Mouse (Mus musculus) heart, postnatal 0 days (tissue): ENCODE measurements at regions not wholly inside any gene's neighbourhood (a gene's known extent, or its start where the extent isn't known, plus 50 kb on each side); places are given as distances from the start of the nearest gene placed in this dataset.

Source experiments
- ATAC-seq: fragments of 200-750 bp; cut with Nextera tagmentation; 2 replicates; pipeline ENCODE4 v1.8.0; 2017; ENCODE audit warnings: low read depth, moderate number of reproducible peaks, moderate library complexity; ENCODE audit not compliant: insufficient read depth
- DNase-seq: peaks from one replicate; pipeline ENCODE4 v3.0.0-alpha.2; 2016; ENCODE audit warnings: low spot score
- H3K27ac ChIP-seq: fragments of 300-500 bp; sonication (generic); 2 replicates; pipeline ENCODE4 v1.5.1; 2014; ENCODE audit warnings: low read depth, mild to moderate bottlenecking
- H3K27me3 ChIP-seq: fragments of 300-500 bp; sonication (generic); 2 replicates; pipeline ENCODE4 v1.6.1; 2014; ENCODE audit warnings: low read length, mixed read lengths; ENCODE audit not compliant: control insufficient read depth, insufficient read depth
- H3K36me3 ChIP-seq: fragments of 300-500 bp; sonication (generic); replicated peaks from 2 replicates; pipeline ENCODE4 v1.6.1; 2014; ENCODE audit warnings: low read length, mixed read lengths; ENCODE audit not compliant: control insufficient read depth, insufficient read depth
- H3K4me1 ChIP-seq: fragments of 300-500 bp; sonication (generic); 2 replicates; pipeline ENCODE4 v1.6.1; 2014; ENCODE audit warnings: antibody characterized with exemption; ENCODE audit not compliant: control insufficient read depth, insufficient read depth
- H3K4me2 ChIP-seq: fragments of 300-500 bp; sonication (generic); 2 replicates; pipeline ENCODE4 v1.6.1; 2014; ENCODE audit warnings: low read depth, mild to moderate bottlenecking, low read length, moderate library complexity
- H3K4me3 ChIP-seq: fragments of 300-500 bp; sonication (generic); 2 replicates; pipeline ENCODE4 v1.5.1; 2014; ENCODE audit warnings: low read depth, low read length
- H3K9ac ChIP-seq: fragments of 300-500 bp; sonication (generic); replicated peaks from 2 replicates; pipeline ENCODE4 v1.6.1; 2014; ENCODE audit warnings: low read depth, low read length, mixed read lengths
- H3K9me3 ChIP-seq: fragments of 300-500 bp; sonication (generic); replicated peaks from 2 replicates; pipeline ENCODE4 v1.6.1; 2016; ENCODE audit warnings: low read length; ENCODE audit not compliant: control insufficient read depth
- CTCF ChIP-seq: IDR thresholded peaks from 2 replicates; pipeline ENCODE4 v1.5.1; 2016; ENCODE audit warnings: antibody characterized with exemption, control low read depth, low read depth
- EP300 ChIP-seq: IDR thresholded peaks from 2 replicates; pipeline ENCODE4 v1.6.1; 2016; ENCODE audit warnings: antibody characterized with exemption, low read depth
- WGBS: fragments of 180-500 bp; shearing (Covaris S2); extraction: QIAGEN DNeasy Blood & Tissue Kit; methylation state at CpG from one replicate; pipeline ENCODE4 v1.1.7; 2014; 5-methylcytosine and 5-hydroxymethylcytosine counted together

- TF ChIP-seq CTCF (no peak), EP300 (no peak)
- Histone ChIP-seq H3K27me3 (no peaks in the 10 kb centered on the region), H3K4me2 (no peak overlapping the region), H3K9ac (no peak overlapping the region), H3K36me3 (no peaks in the 10 kb centered on the region), H3K4me3 (no peak overlapping the region), H3K4me1 (no peaks in the 10 kb centered on the region), H3K9me3 (no peaks in the 10 kb centered on the region), H3K27ac (no peak overlapping the region)
- ATAC-seq (no peak), DNase-seq (no peak)
- 85% methylated on average over 22 of the region's 22 CpGs for WGBS
These were observed 373.2 kb upstream of the Cntn5 start for GRCm38 (mm10) chr9:11277810-11278209.

- ATAC-seq, result no peak
- no peak for DNase-seq
- Histone ChIP-seq H3K4me1 (no peaks in the 10 kb centered on the region), H3K27me3 (no peaks in the 10 kb centered on the region), H3K9me3 (no peaks in the 10 kb centered on the region), H3K4me2 (no peak overlapping the region), H3K27ac (no peak overlapping the region), H3K9ac (no peak overlapping the region), H3K4me3 (no peak overlapping the region), H3K36me3 (no peaks in the 10 kb centered on the region)
- WGBS, result 71% methylated on average over 4 of the region's 4 CpGs
- no peak for TF ChIP-seq CTCF
- TF ChIP-seq EP300, result no peak
These were observed 372.4 kb upstream of the Cntn5 start for GRCm38 (mm10) chr9:11276966-11277365.

GRCm38 (mm10) chr9:11256848-11257247, 352.3 kb upstream of the Cntn5 start:
- Histone ChIP-seq H3K4me3 (no peak overlapping the region), H3K27me3 (no peaks in the 10 kb centered on the region), H3K36me3 (no peaks in the 10 kb centered on the region), H3K4me1 (no peaks in the 10 kb centered on the region), H3K27ac (no peak overlapping the region), H3K9ac (no peak overlapping the region), H3K4me2 (no peak overlapping the region), H3K9me3 (no peaks in the 10 kb centered on the region)
- 46% methylated on average over 1 of the region's 1 CpGs for WGBS
- DNase-seq (no peak), ATAC-seq (no peak)
- no peak for TF ChIP-seq CTCF
- no peak for TF ChIP-seq EP300

- no peak overlapping the region for H3K4me3 ChIP-seq
- no peaks in the 10 kb centered on the region for H3K36me3 ChIP-seq
- H3K4me2 ChIP-seq, result no peak overlapping the region
- no peaks in the 10 kb centered on the region; the same call in 1 of the 2 replicates for H3K9me3 ChIP-seq
- no peak for DNase-seq
- H3K27ac ChIP-seq, result no peak overlapping the region
- ATAC-seq, result no peak
- TF ChIP-seq EP300, result no peak
- TF ChIP-seq CTCF, result no peak
- WGBS, result 53% methylated on average over 6 of the region's 6 CpGs
- no peak overlapping the region for H3K9ac ChIP-seq
- H3K27me3 ChIP-seq, result no peaks in the 10 kb centered on the region
- no peaks in the 10 kb centered on the region for H3K4me1 ChIP-seq
These were observed 302.3 kb upstream of the Cntn5 start for GRCm38 (mm10) chr9:11206829-11207228.

GRCm38 (mm10) chr9:11206267-11206666, 301.7 kb upstream of the Cntn5 start:
- DNase-seq (no peak), ATAC-seq (no peak)
- Histone ChIP-seq H3K4me2 (no peak overlapping the region), H3K9me3 (no peaks in the 10 kb centered on the region; the same call in 1 of the 2 replicates), H3K9ac (no peak overlapping the region), H3K36me3 (no peaks in the 10 kb centered on the region), H3K27ac (no peak overlapping the region), H3K27me3 (no peaks in the 10 kb centered on the region), H3K4me3 (no peak overlapping the region), H3K4me1 (no peaks in the 10 kb centered on the region)
- TF ChIP-seq EP300, result no peak
- TF ChIP-seq CTCF, result no peak

GRCm38 (mm10) chr9:11192183-11192582, 287.6 kb upstream of the Cntn5 start:
- H3K36me3 ChIP-seq, result no peaks in the 10 kb centered on the region
- DNase-seq (no peak), ATAC-seq (no peak)
- H3K27ac ChIP-seq, result no peak overlapping the region
- no peak overlapping the region for H3K4me3 ChIP-seq
- WGBS, result 50% methylated on average over 2 of the region's 2 CpGs
- no peaks in the 10 kb centered on the region for H3K27me3 ChIP-seq
- no peak for TF ChIP-seq EP300
- H3K9me3 ChIP-seq, result no peaks in the 10 kb centered on the region
- no peak overlapping the region for H3K4me2 ChIP-seq
- no peak overlapping the region for H3K9ac ChIP-seq
- H3K4me1 ChIP-seq, result no peaks in the 10 kb centered on the region
